Mouse (Mus musculus) bone marrow macrophage, adult 2 months (primary cell): ENCODE results near the gene Csnk1g2. TPM values are rescaled to one million over a fixed set of nuclear protein-coding genes. Genes with fewer than 3 reads are reported as not detected.
"Not testable (repeated sequence)": the region's sequence is repeated elsewhere in the genome, so short reads cannot be mapped to it uniquely, and the experiment has no call there.

Experiments
- H3K27ac ChIP-seq: 2 replicates; pipeline ENCODE4 v1.5.1; 2012; ENCODE audit warnings: low read depth, low read length; ENCODE audit not compliant: insufficient read depth
- H3K4me1 ChIP-seq: 2 replicates; pipeline ENCODE4 v1.6.1; 2012; ENCODE audit warnings: low read length; ENCODE audit not compliant: control insufficient read depth, insufficient read depth
- H3K4me3 ChIP-seq: 2 replicates; pipeline ENCODE4 v1.5.1; 2012; ENCODE audit warnings: mild to moderate bottlenecking, low read length, moderate library complexity; ENCODE audit not compliant: insufficient read depth
- CTCF ChIP-seq: IDR thresholded peaks from 2 replicates; pipeline ENCODE4 v1.5.1; 2012; ENCODE audit warnings: low read depth, mild to moderate bottlenecking, low read length, moderate library complexity
- POLR2A ChIP-seq: IDR thresholded peaks from 2 replicates; pipeline ENCODE4 v1.6.1; 2012; ENCODE audit warnings: mild to moderate bottlenecking, low read depth, low read length, borderline replicate concordance
- polyA plus RNA-seq: library from polyadenylated mRNA; stranded (reverse); fragments of >200 nt; gene quantifications from 2 replicates; pipeline ENCODE4 v1.2.4, GENCODE M21; 2012; ENCODE audit not compliant: missing spikeins, insufficient read depth, insufficient read length

Csnk1g2 gene
- polyA plus RNA-seq, 1 experiment: 98.4 TPM

DNA sequence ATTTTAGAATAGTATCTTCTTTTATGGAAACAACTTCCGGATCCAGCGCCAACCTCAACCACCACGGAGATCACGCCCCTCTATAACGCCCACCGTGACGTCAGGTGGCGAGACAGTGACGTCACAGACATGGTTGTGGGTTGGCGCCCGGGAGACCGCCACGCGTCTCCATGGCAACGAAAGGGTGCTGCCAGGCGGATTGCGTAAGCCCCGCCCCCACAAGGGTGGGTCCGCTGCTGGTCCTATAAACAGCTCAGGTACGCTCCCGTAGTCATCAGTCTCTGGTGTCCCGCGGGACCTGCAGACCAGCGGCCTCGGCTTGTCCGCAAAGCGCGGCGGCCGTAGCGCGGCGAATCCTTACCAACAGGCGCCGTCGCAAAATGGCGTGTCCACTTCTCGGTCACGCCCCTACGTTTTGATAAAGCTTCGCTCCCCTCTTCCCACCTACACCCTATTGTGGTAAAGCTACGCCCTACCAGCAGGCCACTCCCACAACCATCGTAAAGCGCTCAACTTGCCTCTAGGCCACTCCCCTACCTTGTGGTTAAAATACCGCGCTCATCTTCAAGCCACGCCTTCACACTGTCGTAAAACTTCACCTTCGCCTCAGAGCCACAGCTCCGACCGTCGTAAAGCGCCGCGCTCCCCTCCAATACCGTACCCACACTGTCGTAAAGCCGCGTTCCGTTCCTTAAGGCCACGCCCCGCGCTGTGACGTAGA, 538 bp upstream of the Csnk1g2 start:
- H3K4me3 ChIP-seq: peak overlapping the region; percentile 65
- peaks cover 23% of the 10 kb centered on the region for H3K4me1 ChIP-seq
- TF ChIP-seq POLR2A (no peak), CTCF (no peak)
- H3K27ac ChIP-seq: peak overlapping the region; percentile 83

DNA sequence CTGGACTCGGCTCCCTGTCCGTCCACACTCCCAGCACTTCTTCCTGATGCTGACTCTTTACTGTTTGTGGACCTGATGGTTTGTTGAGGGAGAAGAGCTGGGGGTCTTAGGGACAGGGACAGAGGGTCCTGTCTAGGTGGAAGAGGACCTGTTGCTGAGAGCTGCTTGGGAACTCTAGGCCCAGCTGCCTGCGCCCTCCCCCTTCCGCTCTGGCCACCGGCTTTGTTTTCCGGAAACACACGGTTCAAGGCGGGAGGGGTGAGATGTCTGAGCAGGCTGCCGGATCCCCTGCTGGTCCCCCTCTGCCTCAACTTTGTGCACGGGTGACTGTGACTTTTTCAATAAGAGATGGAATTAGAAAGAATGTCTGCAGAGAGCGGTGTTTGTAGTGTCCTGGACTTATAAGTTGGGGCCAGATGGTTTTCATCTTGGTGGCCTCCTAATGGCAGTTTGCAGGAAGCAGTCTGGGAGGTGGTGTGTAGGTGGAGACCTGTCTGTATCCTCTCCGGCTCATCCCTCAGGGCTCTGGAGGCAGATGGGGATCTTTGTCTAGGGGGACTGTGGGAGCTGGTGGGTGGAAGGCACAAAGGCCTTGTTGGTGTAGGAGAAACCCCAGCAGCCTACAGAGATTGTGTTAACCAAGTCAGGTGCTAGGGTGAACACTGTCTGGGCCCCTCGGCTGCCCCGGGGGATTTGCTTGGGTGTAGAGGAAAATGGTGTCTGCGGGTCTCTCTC, 986 bp downstream of the Csnk1g2 start:
- Histone ChIP-seq H3K27ac (peak overlapping the region; percentile 79), H3K4me3 (peak overlapping the region; percentile 79), H3K4me1 (peaks cover 9% of the 10 kb centered on the region)
- 0 out of 2 replicates have a peak, but pooled peaks have one; percentile 29 for TF ChIP-seq POLR2A
- TF ChIP-seq CTCF: no peak

DNA sequence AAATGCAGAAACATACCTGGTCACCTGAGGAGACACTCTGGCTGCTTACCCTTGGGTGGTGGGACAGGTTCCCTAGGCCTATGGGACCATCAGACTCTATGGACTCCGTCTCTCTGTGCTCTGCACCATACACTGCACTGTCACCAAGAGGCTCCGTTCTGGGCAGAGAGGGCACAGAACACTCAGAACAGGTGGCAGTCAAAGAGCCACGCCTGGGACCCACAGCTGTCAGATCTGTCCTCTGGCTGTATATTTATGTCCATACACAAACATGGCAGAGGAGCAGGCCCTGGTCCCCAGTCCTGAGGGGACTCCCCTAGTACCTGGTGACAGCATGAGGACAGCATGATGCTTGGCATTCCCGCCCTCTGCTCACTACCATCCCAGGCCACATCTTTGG, 3.1 kb downstream of the Csnk1g2 start:
- Histone ChIP-seq H3K27ac (no peak overlapping the region), H3K4me3 (no peak overlapping the region), H3K4me1 (peaks cover 9% of the 10 kb centered on the region)
- TF ChIP-seq POLR2A: no peak
- TF ChIP-seq CTCF: no peak

DNA sequence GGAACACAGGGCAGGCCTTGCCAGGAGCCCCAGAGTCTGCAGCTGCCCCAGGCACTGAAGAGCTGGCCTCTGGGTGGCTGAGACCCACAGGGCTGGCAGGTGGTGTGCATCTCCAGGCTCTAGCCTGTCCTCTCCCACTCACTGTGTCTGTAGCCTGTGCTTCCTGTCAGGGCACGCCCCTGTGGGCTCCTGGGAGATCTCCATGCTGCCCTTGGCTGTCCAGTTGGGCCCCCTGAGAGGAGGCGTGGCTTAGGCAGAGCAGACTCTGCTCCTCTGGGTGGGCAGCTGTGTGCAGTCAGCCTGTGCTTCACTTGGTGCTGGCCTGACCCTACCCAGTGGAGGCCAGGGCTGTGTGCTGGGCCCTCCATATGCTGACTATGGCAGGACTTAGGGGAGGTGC, 5.0 kb downstream of the Csnk1g2 start:
- TF ChIP-seq CTCF: no peak
- no peak for TF ChIP-seq POLR2A
- Histone ChIP-seq H3K4me1 (peaks cover 4% of the 10 kb centered on the region; the same call in 1 of the 2 replicates), H3K4me3 (no peak overlapping the region), H3K27ac (no peak overlapping the region)

GRCm38 (mm10) chr10:80628925-80629324, 6.3 kb downstream of the Csnk1g2 start:
- no peak overlapping the region for H3K4me3 ChIP-seq
- H3K27ac ChIP-seq: no peak overlapping the region
- TF ChIP-seq POLR2A: no peak
- no peak for TF ChIP-seq CTCF
- H3K4me1 ChIP-seq: peaks cover 4% of the 10 kb centered on the region; the same call in 1 of the 2 replicates

GRCm38 (mm10) chr10:80635345-80635744, 12.7 kb downstream of the Csnk1g2 start:
- TF ChIP-seq CTCF (no peak), POLR2A (no peak)
- Histone ChIP-seq H3K4me1 (no peaks in the 10 kb centered on the region), H3K27ac (no peak overlapping the region), H3K4me3 (no peak overlapping the region)

GRCm38 (mm10) chr10:80646936-80647335, 24.3 kb downstream of the Csnk1g2 start:
- Histone ChIP-seq H3K4me3 (no peak overlapping the region), H3K4me1 (no peaks in the 10 kb centered on the region), H3K27ac (no peak overlapping the region)
- no peak for TF ChIP-seq POLR2A
- TF ChIP-seq CTCF: no peak

DNA sequence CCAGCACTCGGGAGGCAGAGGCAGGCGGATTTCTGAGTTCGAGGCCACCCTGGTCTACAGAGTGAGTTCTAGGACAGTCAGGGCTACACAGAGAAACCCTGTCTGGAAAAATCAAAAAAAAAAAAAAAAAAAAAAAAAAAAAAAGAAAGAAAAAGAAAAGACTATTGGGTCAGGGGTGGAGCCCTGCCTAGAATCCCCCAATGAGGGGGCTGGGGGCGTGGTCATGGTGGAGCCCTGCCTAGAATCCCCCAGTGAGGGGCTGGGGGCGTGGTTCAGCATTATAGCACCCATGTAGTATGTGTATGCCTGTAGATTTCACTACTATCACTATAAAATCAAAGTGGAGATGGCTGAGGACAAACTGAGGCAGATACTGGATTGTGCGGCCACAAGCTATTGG, 27.3 kb downstream of the Csnk1g2 start:
- H3K27ac ChIP-seq, H3K4me3 ChIP-seq, H3K4me1 ChIP-seq: not testable (repeated sequence)

DNA sequence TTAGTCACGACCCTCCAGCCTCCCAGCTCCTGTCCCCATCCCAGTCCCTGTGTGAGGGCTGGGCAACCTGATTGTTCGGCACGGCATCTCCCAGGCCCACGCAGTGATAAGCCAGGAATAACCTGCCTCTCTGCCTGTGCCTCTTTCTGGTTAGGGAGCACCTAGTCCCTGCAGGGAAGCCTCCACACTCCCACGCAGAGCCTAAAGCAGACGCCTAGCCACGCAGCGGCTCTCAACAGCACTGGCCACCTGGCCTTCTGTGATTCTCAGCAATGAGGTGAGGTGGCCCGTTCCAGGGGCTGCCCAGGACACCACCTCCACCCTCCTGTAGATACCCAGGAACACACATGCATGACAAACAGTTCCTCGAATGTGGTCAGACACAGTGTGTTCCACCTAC, 27.8 kb downstream of the Csnk1g2 start:
- Histone ChIP-seq H3K4me1 (peaks cover 8% of the 10 kb centered on the region), H3K27ac (no peak overlapping the region), H3K4me3 (no peak overlapping the region)
- no peak for TF ChIP-seq POLR2A
- TF ChIP-seq CTCF: no peak

DNA sequence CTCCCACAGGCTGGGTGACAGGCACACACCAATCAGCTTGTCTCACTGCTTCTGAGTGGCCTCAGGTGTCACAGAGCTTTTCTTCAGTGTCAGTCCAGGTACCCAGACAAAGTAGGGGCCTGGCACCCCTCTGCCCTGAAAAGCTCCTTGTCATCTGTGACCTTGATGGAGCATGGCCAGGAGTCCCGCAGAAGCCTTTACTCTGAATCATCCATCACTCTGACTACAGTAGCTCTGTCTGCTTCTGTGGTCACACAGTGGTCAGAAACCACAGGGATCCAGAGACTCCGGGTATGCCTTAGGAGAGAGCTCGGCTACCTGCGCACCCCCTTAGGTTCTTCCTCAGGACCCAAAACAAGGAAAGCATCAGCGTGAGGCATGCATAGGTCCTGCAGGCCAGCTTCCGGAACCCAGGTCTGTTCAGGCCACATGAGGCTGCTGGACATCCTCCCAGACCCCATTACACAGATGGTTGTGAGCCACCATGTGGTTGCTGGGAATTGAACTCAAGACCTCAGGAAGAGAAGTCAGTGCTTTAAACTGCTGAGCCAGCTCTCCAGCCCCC, 30.6 kb downstream of the Csnk1g2 start:
- TF ChIP-seq CTCF (no peak), POLR2A (no peak)
- Histone ChIP-seq H3K27ac (no peak overlapping the region), H3K4me1 (peaks cover 21% of the 10 kb centered on the region), H3K4me3 (no peak overlapping the region)

- no peak overlapping the region for H3K27ac ChIP-seq
- H3K4me3 ChIP-seq: no peak overlapping the region
- TF ChIP-seq POLR2A (no peak), CTCF (no peak)
- peaks cover 28% of the 10 kb centered on the region for H3K4me1 ChIP-seq
These were observed 32.2 kb downstream of the Csnk1g2 start for GRCm38 (mm10) chr10:80654866-80655265.
